19 mouse cellular contexts compared by ENCODE assay signal in the genomic region with DNA sequence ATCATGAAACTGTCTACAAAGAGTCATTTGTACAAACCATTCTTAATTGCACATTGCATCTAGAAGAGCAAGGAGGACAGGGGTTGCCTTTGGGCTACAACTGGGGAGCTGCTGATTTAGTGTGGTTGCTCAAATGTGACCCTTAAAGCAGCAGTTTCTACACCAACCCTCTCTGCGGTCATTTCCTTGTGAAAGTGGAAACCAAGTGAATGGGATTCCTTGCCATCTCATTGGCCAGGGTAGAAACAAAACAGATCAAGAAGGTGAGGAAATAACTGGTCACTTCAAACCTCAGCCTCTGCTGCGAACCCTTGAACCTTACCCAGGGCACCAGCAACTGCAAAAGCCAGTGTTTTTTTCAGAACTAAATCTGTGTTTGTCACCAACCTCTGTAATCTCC. TPM values are rescaled to one million over a fixed set of nuclear protein-coding genes. Genes with fewer than 3 reads are reported as not detected.
"Had no signal": no experiment of that assay in that cellular context is flagged by ENCODE, and none has a peak within 500 bp of the region (broad histone marks: within the 10 kb centered on the region; RNA-seq: fewer than 3 reads in every experiment).

No protein-coding gene starts in this region.

- H3K9me3 ChIP-seq: megakaryocyte, embryonic 14.5 days; midbrain, embryonic 13.5 days; midbrain, embryonic 15.5 days; neural tube, embryonic 12.5 days had no signal

- ATAC-seq: midbrain, embryonic 13.5 days; midbrain, embryonic 15.5 days had no signal

- H3K4me2 ChIP-seq: lung, embryonic 14.5 days; midbrain, embryonic 11.5 days; midbrain, embryonic 13.5 days; midbrain, embryonic 15.5 days; neural tube, embryonic 12.5 days had no signal

- H3K4me1 ChIP-seq: megakaryocyte, embryonic 14.5 days; midbrain, embryonic 13.5 days; midbrain, embryonic 15.5 days; neural tube, embryonic 12.5 days had no signal

- H3K27me3 ChIP-seq: midbrain, embryonic 13.5 days; midbrain, embryonic 15.5 days; neural tube, embryonic 12.5 days had no signal

- H3K9ac ChIP-seq: liver, embryonic 14.5 days; lung, embryonic 14.5 days; midbrain, embryonic 13.5 days; midbrain, embryonic 15.5 days; neural tube, embryonic 12.5 days had no signal

- DNase-seq: lung, adult 18-20 months; lung, embryonic 14.5 days; lung, postnatal 14 days; lung, postnatal 36 days; right cerebral cortex, postnatal 14 days; thymus, adult 18-20 months; thymus, postnatal 14 days; thymus, postnatal 36 days had no signal

- H3K36me3 ChIP-seq: midbrain, embryonic 13.5 days; midbrain, embryonic 15.5 days; neural tube, embryonic 12.5 days had no signal

- H3K27ac ChIP-seq: liver, embryonic 14.5 days; macrophage; midbrain, embryonic 13.5 days; midbrain, embryonic 15.5 days; neural tube, embryonic 12.5 days had no signal

- H3K4me3 ChIP-seq: megakaryocyte, embryonic 14.5 days; midbrain, embryonic 13.5 days; midbrain, embryonic 15.5 days; neural tube, embryonic 12.5 days had no signal

RNA-seq across cellular contexts. Expression of a gene that starts 56.5 kb away (rescaled TPM):
- total RNA-seq: monocyte, adult 5-6 weeks; neutrophil, adult 5-6 weeks had no signal
- polyA plus RNA-seq: liver, embryonic 14.5 days; liver, embryonic 16.5 days; lung, embryonic 16.5 days; macrophage; midbrain, embryonic 11.5 days; midbrain, embryonic 13.5 days had no signal
